In the genomic region with DNA sequence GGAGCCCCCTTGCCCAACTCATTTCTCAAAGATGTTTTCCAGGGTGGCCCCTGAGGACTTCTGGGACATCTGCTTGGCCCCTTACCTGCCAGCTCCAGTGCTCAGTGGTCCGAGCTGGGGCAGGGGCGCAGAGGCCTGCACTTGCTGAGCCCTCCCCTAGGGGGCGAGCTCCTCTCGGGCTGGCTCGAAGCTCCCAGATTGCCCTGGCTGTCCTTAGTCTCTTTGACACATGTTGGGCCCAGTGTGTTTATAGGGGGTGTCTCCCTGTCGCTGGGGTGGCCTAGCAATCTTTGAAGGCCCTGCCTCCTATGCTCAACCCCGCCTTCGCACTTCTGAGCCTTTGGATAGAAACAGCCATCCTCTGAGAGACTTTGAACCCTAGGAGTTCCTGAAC, we compare ENCODE assay signal across 7 mouse cellular contexts. TPM values are rescaled to one million over a fixed set of nuclear protein-coding genes. Genes with fewer than 3 reads are reported as not detected.
DNase-seq lines count a peak whose midpoint lies in the region; ATAC-seq and TF ChIP-seq lines count a peak whose summit lies in the region.

No protein-coding gene starts in this region.

- peaks cover 35% of the 10 kb centered on the region for H3K27me3 ChIP-seq in heart, postnatal 0 days (ENCODE audit: control insufficient read depth, insufficient read depth, low read length)
- peaks cover 96% of the 10 kb centered on the region for H3K27me3 ChIP-seq in megakaryocyte, embryonic 14.5 days (replicated peaks)

- H3K27ac ChIP-seq in heart, postnatal 0 days (ENCODE audit: low read depth), result no peak overlapping the region

- H3K4me2 ChIP-seq in heart, postnatal 0 days (ENCODE audit: low read depth, low read length), result peak overlapping the region; percentile 86; the same call in 1 of the 2 replicates

- peak; percentile 77 for TF ChIP-seq CTCF in heart, postnatal 0 days (IDR thresholded peaks at IDR 0.05; ENCODE audit: low read depth)

- H3K4me3 ChIP-seq in heart, postnatal 0 days (ENCODE audit: low read depth, low read length), result peak overlapping the region; percentile 50; the same call in 1 of the 2 replicates
- peak overlapping the region; percentile 88 for H3K4me3 ChIP-seq in megakaryocyte, embryonic 14.5 days (replicated peaks)

- no peak overlapping the region for H3K9ac ChIP-seq in heart, postnatal 0 days (replicated peaks; ENCODE audit: low read depth, low read length)

- 17% methylated on average over 8 of the region's 8 CpGs for WGBS in heart, postnatal 0 days

- no peaks in the 10 kb centered on the region for H3K36me3 ChIP-seq in heart, postnatal 0 days (replicated peaks; ENCODE audit: control insufficient read depth, insufficient read depth, low read length)
- no peaks in the 10 kb centered on the region for H3K36me3 ChIP-seq in megakaryocyte, embryonic 14.5 days (replicated peaks; ENCODE audit: low read length)

- peak; percentile 52 for ATAC-seq in heart, postnatal 0 days (ENCODE audit: insufficient read depth, low read depth)

- H3K9me3 ChIP-seq in heart, postnatal 0 days (replicated peaks; ENCODE audit: control insufficient read depth, low read length), result no peaks in the 10 kb centered on the region
- H3K9me3 ChIP-seq in megakaryocyte, embryonic 14.5 days, result no peaks in the 10 kb centered on the region

- no peak for TF ChIP-seq EP300 in heart, postnatal 0 days (IDR thresholded peaks at IDR 0.05; ENCODE audit: low read depth)

- peak; percentile 73 for DNase-seq in CD4-positive helper T cell, adult 2 months (ENCODE audit: low read depth, low spot score)
- peak; percentile 53 for DNase-seq in T-cell, adult 2 months (ENCODE audit: low spot score)
- DNase-seq in embryo, embryonic 9.5 days (ENCODE audit: extremely low spot score), result peak; percentile 84
- peak; percentile 44 for DNase-seq in heart, postnatal 0 days (ENCODE audit: low spot score)
- DNase-seq in kidney, postnatal 25 days, result peak; percentile 68 to 90
- peak; percentile 37 to 66 for DNase-seq in spleen, postnatal 10 days (ENCODE audit: low spot score in 2 of 2)

- H3K4me1 ChIP-seq in heart, postnatal 0 days (ENCODE audit: control insufficient read depth, insufficient read depth), result peaks cover 14% of the 10 kb centered on the region
- peaks cover 50% of the 10 kb centered on the region for H3K4me1 ChIP-seq in megakaryocyte, embryonic 14.5 days

RNA-seq across cellular contexts. Expression of a gene that starts 5.6 kb away (rescaled TPM):
- total RNA-seq in heart, postnatal 0 days (2014; rRNA removed; ENCODE audit: low replicate concordance), result 12.1 and 23.1 TPM in 2 replicates
- polyA plus RNA-seq in heart, postnatal 0 days (2015; fragmentation: Nextera tagmentation; extraction: Ambion mirVana), result 6.8 and 8.2 TPM in 2 replicates
- polyA plus RNA-seq in megakaryocyte, embryonic 14.5 days (2012; ENCODE audit: insufficient read depth, low replicate concordance), result 49.2 and 111 TPM in 2 replicates

RNA-seq across cellular contexts. Expression of a gene that starts 50.8 kb away (rescaled TPM):
- 1.6 and 3.2 TPM in 2 replicates for total RNA-seq in heart, postnatal 0 days (2014; rRNA removed; ENCODE audit: low replicate concordance)
- 5.1 and 7.0 TPM in 2 replicates for polyA plus RNA-seq in heart, postnatal 0 days (2015; fragmentation: Nextera tagmentation; extraction: Ambion mirVana)
- polyA plus RNA-seq in megakaryocyte, embryonic 14.5 days (2012; ENCODE audit: insufficient read depth, low replicate concordance), result 2.7 and 7.4 TPM in 2 replicates
